Mouse (Mus musculus) spleen, postnatal 36 days (tissue): ENCODE measurements around the gene Cttn.

Experiments used
- DNase-seq, 2 experiments: peaks; one replicate each; pipeline ENCODE4 v3.0.0; 2022; ENCODE audit warnings: low spot score in 2 of 2, mixed read lengths in 1 of 2

The Cttn gene

DNA sequence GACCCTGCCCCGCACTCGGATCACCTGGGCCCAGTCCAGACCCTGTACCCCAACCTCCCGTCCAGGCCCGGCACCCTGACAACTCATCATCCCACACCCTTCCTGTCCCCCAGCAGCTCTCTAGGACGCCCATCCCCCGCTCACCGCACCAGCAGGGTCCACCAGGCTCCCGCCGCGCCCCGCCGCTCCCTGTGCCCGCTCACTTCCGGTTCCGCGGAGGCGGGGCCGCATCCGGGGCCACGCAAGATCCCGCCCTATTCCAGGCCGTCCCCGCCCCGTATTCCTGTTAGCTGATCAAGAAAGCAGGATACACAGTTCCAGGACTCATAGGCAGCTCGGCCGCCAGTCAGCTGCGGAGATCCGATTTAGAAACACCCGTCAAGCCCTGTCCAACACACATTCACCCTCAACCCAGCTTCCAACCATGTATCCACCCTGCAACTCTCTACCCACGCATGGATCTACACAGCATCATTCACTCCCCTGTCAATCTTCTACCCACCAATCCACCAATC lies at the start of gene Cttn:
Gene Cttn (minus strand): TSS at position 465 of the 515 bp plus-strand sequence.
- peak; percentile 33 to 39 for DNase-seq

DNA sequence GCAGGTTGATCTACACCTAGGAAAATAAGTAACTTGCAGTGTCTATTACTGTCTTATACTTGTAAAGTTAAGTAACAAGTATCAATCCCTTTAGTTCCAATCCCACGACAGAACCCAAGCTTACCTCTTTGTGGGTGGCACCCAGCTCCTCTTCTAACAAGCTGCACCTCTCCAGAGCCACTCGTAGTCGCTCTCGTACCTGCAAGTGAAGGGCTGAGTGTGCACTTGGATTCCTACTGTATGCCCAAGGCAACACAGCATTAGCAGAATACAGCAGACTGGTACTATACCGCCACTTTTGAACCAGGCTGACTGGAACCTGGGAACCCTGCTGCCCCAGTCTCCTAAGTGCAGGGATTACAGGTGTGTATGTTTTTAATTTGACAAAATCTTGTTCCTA lies 49.0 kb upstream of the Cttn start:
- no peak for DNase-seq

DNA sequence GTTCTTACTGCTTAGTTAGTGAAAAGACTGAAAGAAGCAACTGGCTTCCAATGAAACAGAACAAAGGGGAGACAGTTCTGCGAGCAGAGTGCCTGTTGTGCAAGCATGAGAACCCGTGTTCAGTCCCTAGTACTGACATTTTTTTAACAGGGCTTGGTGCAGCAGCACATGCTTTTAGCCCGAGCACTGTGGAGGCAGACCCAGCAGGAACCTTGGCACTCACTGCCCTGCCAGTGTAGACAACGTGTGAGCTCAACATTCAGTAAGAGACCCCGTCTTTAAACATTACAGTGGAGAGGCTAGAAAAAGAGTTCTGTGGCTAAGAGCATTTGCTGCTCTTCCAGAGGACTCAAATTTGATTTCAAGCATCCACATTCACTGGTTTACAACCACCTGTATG lies 45.9 kb upstream of the Cttn start:
- no peak for DNase-seq

DNA sequence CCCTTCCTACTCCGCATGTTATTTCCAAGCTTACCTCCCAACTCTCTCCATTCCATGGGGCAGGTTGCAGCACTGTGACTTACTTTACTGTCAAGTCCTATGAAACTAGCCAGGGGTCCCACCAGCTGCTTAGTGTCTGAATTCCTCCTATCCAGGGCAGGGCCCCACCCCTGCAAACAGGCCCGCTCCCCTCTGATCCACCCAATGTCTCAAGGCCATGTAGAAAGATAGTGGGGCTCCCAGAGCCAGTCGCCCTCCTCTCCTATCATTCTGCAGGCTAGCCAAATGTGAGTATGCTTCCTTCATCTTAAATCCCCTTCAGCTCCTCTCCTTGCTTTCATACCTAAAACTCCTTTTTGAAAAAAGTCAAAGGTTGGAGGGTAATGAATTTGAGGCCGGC lies 38.3 kb upstream of the Cttn start:
- DNase-seq = no peak

DNA sequence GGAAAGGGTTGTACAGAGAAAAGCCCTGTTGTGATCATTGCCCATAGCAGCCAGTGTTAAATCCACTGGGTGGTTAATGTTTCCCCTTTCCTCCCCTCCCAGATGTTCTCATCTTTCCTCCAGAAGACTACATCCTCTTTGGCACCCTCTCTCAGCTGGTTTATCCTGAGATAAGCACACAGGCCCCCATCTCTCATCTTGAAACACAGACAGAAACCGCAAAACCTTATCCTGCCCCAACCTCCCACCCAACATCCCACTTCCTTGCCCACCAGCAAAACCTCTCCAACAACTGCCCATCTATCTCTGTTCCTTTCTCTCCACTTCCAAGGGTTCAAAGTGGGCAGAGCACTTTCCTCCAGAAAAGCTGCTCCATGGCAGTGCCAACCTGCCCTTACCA lies 36.0 kb upstream of the Cttn start:
- no peak for DNase-seq

DNA sequence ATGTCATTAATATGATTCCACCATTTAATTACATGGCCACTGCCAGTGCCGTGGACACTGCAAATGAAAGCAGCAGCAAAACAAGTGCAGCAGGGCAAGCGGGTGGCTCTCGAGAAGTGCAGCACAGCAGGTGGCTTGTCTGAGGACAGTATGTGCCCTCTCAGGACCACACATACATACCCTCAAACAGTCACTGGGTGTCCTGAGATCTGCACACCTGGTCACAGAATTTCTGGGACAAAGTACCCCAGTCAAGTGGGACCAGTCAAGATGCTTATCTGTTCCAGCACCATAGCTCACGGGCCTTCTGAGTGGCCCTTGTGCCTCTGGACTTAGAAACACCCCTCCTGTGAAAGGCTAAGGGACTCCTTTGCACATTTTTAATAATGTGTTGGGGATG lies 33.1 kb upstream of the Cttn start:
- no peak for DNase-seq

DNA sequence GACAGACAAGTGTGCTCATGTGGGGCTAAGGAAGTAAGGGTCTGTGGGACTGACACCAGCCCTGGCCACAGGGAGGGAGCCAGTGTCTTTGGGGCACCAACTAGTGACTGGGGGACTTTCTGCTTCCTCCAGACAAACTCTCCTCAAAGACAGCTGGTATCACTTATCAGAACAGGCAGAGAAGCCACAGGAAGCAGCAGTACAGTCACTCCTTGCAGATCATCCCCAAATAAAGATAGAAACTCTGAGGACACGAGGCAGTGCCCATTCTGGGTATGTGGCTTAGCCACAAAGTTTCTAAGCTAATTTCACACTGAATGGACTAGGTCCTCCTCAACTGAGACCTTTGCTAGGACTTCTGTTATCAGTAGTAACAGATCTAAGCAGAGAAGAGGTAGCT lies 22.1 kb upstream of the Cttn start:
- no peak for DNase-seq

DNA sequence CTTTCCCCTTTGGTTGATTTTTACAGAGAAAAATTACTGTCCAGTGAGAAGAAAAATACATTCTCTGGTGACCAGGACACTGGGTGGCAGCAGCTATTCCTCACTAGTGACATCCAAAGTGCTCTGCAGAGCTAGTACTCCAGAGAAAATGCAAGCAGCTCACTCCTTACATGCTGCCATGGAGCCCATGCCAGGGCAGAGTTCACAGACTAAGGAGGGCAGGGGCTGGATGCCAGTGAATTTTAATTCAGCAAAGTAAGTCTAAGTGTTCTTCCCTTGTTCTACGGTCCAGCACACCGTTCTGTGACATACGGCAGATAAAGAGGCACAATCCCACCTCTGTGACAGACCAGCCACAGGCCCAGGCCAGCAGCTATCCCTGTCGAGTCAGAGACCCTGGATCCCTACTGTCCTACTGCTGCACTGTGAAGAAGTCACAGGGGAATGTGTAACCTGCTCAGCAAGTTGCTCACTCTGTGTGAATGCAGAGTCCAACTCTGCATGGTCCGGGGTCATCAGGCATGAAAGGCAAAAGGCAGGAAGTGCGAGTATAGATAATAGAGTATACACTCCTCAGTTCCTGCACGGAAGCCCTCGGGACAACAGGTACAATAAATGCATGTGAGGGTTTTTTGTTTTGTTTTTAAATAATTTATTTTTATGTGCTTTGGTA lies 19.5 kb upstream of the Cttn start:
- no peak for DNase-seq

DNA sequence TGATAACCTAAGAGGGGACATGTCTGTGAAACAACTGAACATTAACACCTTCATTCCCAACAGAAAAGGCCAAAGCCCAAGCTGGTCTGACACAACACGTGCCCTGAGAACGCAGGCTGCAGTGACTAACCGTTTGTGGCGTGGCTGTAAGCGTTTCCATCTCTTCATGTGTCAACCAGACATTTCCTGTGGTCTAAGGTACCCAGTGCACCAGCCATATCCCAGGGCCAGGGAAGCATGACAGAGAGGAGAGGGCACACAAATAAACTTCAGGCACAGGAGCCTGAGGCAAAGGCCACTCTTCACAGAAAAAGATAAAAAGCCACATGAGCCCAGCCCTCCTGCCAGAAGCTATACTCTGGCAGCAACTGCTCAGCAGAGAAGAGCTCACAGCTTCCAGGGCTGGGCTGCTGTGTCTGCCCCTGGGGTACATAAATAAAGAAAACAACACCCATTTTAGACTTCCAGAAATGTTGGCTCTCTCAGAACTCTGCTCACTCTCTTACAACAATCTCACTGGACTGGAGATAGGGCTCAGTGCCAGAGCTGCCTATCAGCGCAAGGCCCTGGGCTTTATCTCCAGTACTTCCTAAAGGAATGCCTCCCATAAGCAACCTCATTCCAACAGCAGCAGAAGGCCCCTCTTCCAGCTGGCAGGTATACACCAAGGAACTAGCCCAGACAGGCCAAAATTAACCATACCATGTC lies 18.4 kb upstream of the Cttn start:
- no peak for DNase-seq

DNA sequence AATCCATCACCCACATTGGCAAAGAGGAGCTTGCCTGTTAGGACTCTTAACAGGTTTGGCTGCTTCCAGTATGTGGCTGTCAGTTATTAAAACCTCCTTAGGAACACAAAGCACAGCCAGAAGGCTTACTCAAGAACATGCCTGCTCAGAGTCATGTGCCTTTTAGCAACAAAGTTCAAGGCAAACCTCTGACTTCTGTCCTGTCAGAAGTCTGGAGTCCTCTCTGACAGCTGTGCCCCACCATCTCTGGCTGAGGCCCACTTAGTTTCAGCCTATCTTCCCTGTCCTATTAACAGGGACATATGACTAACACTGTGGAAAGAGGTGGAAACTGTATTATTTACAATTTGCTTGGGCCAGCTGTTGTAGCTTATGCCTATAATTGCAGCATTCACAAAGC lies 9.5 kb upstream of the Cttn start:
- DNase-seq = no peak

DNA sequence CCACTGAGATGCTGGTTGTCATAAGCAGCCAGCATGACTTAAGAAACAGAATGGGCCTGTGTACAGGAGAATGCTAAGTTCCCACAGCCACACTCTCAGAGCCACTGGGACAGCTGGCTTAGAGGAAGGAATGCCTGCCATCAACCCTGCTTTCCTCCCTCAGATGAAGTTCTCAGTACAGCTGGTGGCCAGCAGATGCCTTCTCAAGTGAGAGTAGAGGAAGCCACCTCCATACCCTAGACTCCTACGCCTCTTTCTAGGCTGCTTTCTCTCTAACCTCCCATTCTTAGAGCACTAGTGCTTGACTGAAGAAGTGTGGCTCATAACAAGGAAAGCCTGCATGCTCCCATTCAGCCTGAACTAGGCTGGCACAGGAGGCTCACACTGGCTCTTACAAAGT lies 8.8 kb upstream of the Cttn start:
- DNase-seq = no peak

DNA sequence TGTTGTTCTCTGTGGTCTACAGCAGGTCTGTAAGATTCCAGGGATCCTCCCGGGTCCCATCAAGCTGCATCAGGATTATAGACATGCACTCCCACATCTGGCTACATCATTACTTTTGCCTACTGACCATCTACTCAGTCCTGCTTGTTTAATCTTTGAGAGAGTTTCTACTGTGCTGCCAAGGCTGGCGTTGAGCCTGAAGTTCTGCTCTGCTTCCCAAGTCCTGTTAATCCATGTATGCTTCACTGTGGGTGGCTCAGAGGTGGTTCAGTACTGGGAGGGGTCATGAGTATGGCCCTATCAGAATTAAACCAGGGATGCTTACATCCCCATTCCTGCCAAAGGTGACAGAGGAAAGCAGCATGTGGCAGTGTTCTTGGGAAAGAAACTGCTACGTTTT lies 4.9 kb upstream of the Cttn start:
- DNase-seq = no peak

DNA sequence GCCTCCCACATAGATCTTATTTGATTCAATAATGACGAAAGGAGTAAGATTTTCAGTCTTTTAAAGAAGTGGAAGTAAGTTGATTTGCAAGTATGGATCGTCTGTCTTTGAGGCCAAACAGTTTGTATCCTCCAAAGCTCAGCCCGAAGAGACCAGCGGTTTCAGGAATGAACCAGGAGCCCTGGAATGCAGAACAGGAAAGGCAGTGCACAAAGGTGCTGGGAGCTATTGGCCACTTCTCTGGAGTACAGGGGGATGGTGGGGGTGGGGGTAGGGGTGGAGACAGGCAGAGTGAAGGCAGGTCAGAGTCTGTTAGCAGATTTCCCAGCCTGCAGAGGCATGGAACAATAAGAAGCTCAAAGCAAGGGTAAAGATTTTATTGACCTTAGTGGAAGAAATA lies 2.7 kb upstream of the Cttn start:
- no peak for DNase-seq

DNA sequence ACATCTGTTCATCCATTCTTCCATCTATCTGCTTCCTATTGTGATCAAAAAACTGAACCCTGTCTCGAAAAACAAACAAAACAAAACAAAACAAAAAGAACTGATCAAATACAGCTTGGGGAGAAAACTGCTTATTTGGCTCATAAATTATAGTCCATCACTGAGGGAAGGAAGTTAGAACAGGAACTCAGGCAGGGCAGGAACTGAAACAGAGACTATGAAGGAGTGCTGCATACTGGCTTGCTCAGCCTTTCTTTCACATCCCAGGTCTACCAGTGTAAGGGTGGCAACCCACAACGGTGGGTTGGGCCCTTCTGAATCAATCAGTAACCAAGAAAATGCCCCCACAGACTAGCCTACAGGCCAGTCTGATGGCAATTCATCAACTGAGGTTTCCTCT lies 294 bp upstream of the Cttn start:
- no peak for DNase-seq

DNA sequence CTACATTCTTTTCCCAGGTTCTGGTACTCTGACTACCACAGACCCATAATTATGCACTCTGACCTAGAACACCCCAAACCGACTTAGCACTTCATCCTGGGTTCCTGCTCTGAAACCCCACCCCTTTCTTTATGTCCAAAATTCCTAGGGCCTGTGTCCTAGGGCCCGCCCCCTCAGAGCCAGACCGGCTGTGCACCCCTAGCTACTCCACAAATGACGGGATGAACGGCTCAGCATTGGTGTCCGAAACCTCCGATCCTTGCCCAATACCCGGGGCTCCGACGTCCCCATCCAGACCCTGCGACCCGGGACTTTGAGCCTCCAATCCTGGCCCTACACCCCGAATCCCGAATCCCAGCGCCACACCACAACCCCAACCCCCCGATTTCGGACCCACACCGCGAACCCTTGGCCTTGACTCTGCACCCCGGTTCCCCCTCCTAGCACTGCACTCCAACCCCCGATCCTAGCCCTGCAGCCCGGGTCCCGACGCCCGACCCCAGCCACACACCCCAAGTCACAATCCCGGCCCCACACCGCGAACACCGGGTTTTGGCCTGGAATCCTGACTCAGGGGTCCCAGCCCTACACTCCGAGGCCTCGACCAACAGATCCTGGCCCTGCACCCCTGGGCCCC lies 783 bp downstream of the Cttn start:
- no peak for DNase-seq

DNA sequence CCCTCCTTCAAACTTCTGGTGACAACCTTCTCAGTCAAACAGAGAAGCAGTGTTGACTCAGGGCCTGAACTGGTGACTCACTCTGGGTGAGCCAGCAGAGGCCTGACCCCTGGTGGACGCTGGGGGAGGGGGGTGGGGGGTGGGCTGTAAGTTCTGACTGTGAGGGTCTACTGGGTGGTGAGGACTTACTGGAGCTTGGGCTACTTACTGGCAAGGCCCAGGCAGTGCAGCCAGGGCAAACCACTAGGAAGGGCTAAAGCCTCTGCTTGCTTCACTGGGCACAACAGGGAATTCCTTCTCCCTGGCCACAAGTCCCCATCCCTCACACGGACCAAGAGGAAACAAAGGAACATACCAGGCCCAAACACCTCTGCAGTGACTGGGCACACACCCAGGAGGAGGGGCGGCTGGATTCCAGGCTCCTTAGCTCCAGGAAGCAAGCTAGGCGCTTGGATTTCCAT lies 1.6 kb downstream of the Cttn start:
- no peak for DNase-seq

DNA sequence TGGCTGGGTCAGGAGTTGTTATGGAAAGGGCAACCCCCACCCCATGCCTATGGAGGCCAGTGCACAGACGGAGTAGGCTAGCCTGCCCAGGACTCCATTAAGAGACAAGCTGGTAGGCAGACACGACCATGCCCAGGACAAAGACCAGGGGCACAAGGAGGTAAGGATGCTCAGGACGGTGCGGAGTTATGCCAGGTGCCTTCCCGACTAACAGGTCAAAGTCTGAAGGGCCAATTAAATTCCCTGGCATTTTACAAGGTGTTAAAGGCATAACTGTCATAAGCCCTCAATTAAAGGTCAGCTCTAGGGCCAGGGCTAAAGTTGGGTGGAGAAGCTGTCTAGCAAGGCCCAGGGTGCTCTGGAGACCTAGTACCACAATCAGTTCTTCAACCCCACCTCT lies 2.1 kb downstream of the Cttn start:
- DNase-seq = no peak

DNA sequence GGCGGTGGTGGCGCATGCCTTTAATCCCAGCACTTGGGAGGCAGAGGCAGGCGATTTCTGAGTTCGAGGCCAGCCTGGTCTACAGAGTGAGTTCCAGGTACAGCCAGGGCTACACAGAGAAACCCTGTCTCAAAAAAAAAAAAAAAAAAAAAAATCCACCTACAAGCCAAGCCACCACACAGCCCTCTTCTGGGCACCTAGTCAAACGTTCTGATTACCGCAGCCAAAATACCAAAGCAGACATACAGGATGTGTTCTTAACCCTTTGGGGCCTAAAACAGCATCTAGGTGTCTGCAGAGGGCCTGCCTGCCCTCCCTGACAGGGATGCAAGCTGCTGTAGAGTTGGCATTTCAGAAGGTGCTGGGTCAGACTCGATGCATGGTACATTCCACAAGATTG lies 8.2 kb downstream of the Cttn start:
- no peak for DNase-seq

DNA sequence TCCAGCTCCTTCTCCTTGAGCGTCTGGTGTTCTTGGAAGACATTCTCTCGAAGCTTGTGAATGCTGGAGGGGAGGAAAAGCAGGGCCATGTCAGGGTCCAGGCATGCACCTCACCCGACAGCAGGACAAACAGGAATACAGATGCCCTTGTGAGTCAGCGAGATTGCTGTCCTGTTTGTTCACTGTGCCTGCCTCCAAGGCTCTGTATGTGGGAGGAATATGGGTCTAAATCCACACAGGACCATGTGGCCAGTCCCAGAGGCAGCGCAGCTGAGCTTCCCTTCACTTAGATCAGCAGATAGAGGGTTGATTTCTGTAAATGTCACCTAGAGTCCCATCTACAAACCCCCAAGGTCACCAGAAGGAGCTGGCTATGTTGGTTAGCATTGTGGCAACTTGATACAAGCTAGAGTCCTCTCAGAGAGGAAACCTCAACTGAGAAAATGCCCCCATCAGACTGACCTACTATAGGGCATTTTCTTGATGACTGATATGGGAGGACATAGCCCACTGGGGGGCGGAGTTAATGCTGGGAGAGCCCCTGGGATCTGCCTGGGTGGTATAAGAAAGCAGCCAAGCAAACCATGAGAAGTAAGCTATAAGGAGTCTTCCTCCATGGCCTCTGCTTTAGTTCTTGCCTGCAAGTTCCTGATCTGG lies 9.4 kb downstream of the Cttn start:
- DNase-seq = no peak

DNA sequence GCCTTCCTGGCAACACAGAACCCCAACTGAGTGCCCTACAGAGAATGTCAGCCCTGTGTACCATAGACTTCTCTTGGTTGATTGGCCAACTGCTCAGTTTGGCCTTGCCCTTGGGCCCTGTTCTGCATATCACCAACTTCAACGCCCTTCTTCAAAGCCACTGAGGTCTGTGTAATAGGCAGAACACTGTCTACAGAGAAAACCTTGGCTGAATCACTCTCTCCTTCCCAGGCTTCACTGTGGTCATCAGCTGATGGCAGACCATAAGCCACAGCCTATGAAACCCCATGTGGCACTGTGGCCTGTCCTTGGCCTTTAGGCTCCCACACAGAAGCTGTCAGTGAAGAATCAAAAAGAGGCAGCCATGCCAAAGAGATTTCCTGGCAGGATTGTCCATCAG lies 11.9 kb downstream of the Cttn start:
- DNase-seq = no peak

DNA sequence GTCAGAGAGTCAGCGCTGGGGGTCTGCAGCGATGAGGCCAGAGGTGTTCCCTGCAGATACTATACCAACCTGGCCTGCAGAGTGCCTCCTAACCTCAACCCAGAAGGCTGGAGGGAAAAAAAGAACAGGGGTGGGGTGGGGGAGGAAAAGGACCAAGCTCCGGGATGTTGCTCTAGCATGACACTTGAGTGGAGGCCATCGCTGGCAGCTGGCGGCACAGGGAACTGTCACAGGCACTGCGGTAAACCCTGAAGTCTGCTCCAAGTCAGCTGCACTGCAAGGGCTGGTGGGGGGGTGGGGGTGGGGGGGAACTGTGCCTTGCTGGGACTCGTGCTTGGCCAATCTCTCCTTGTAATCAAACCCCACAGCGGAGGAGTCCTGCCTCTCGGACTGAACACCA lies 20.1 kb downstream of the Cttn start:
- DNase-seq = no peak
